Mouse (Mus musculus): ENCODE data around the gene Gm42906. TPM values are rescaled to one million over a fixed set of nuclear protein-coding genes. Genes with fewer than 3 reads are reported as not detected.

The Gm42906 gene
- polyA plus RNA-seq, 1 experiment, result not detected

GRCm38 (mm10) chr5:151286331-151286730, 141.6 kb downstream of the Gm42906 start:
- no peak overlapping the region for H3K4me3 ChIP-seq (ENCODE audit: low read depth, low read length)

GRCm38 (mm10) chr5:151279531-151279930, 148.4 kb downstream of the Gm42906 start:
- no peak overlapping the region for H3K9ac ChIP-seq (ENCODE audit: low read depth, poor library complexity, severe bottlenecking)
- H3K27ac ChIP-seq (ENCODE audit: insufficient read depth, low read length), result no peak overlapping the region
- no peak for TF ChIP-seq CTCF (IDR thresholded peaks at IDR 0.05; ENCODE audit: low read depth, low read length)
- no peak for TF ChIP-seq EP300 (IDR thresholded peaks at IDR 0.05; ENCODE audit: insufficient read depth, low read depth, low read length)
- TF ChIP-seq POLR2A (IDR thresholded peaks at IDR 0.05; ENCODE audit: insufficient read depth, low read length), result no peak
- H3K4me1 ChIP-seq (ENCODE audit: control insufficient read depth, insufficient read depth, low read length), result no peaks in the 10 kb centered on the region
- H3K36me3 ChIP-seq (ENCODE audit: control insufficient read depth, insufficient read depth, low read length, poor library complexity, severe bottlenecking), result no peaks in the 10 kb centered on the region
- H3K9me3 ChIP-seq (replicated peaks; ENCODE audit: control insufficient read depth, insufficient read depth, low read length, poor library complexity, severe bottlenecking), result no peaks in the 10 kb centered on the region
- no peak overlapping the region for H3K4me3 ChIP-seq (ENCODE audit: low read depth, low read length)
- H3K27me3 ChIP-seq (ENCODE audit: control insufficient read depth, insufficient read depth, low read length, poor library complexity, severe bottlenecking), result no peaks in the 10 kb centered on the region

More at GRCm38 (mm10) chr5:151286331-151286730, 141.6 kb downstream of the Gm42906 start:
- TF ChIP-seq EP300 (IDR thresholded peaks at IDR 0.05; ENCODE audit: insufficient read depth, low read depth, low read length) (no peak), CTCF (IDR thresholded peaks at IDR 0.05; ENCODE audit: low read depth, low read length) (no peak)
- Histone ChIP-seq H3K9me3 (replicated peaks; ENCODE audit: control insufficient read depth, insufficient read depth, low read length, poor library complexity, severe bottlenecking) (no peaks in the 10 kb centered on the region), H3K36me3 (ENCODE audit: control insufficient read depth, insufficient read depth, low read length, poor library complexity, severe bottlenecking) (no peaks in the 10 kb centered on the region), H3K4me1 (ENCODE audit: control insufficient read depth, insufficient read depth, low read length) (no peaks in the 10 kb centered on the region), H3K27ac (ENCODE audit: insufficient read depth, low read length) (no peak overlapping the region), H3K9ac (ENCODE audit: low read depth, poor library complexity, severe bottlenecking) (no peak overlapping the region), H3K27me3 (ENCODE audit: control insufficient read depth, insufficient read depth, low read length, poor library complexity, severe bottlenecking) (no peaks in the 10 kb centered on the region)

GRCm38 (mm10) chr5:151277927-151278326, 150.0 kb downstream of the Gm42906 start:
- Histone ChIP-seq H3K27ac (ENCODE audit: insufficient read depth, low read length) (no peak overlapping the region), H3K4me3 (ENCODE audit: low read depth, low read length) (no peak overlapping the region), H3K4me1 (ENCODE audit: control insufficient read depth, insufficient read depth, low read length) (no peaks in the 10 kb centered on the region), H3K36me3 (ENCODE audit: control insufficient read depth, insufficient read depth, low read length, poor library complexity, severe bottlenecking) (no peaks in the 10 kb centered on the region), H3K27me3 (ENCODE audit: control insufficient read depth, insufficient read depth, low read length, poor library complexity, severe bottlenecking) (no peaks in the 10 kb centered on the region), H3K9me3 (replicated peaks; ENCODE audit: control insufficient read depth, insufficient read depth, low read length, poor library complexity, severe bottlenecking) (no peaks in the 10 kb centered on the region), H3K9ac (ENCODE audit: low read depth, poor library complexity, severe bottlenecking) (no peak overlapping the region)
- TF ChIP-seq EP300 (IDR thresholded peaks at IDR 0.05; ENCODE audit: insufficient read depth, low read depth, low read length) (no peak), POLR2A (IDR thresholded peaks at IDR 0.05; ENCODE audit: insufficient read depth, low read length) (no peak), CTCF (IDR thresholded peaks at IDR 0.05; ENCODE audit: low read depth, low read length) (no peak)

- Histone ChIP-seq H3K36me3 (ENCODE audit: control insufficient read depth, insufficient read depth, low read length, poor library complexity, severe bottlenecking) (no peaks in the 10 kb centered on the region), H3K4me3 (ENCODE audit: low read depth, low read length) (no peak overlapping the region), H3K27ac (ENCODE audit: insufficient read depth, low read length) (no peak overlapping the region), H3K27me3 (ENCODE audit: control insufficient read depth, insufficient read depth, low read length, poor library complexity, severe bottlenecking) (no peaks in the 10 kb centered on the region), H3K9me3 (replicated peaks; ENCODE audit: control insufficient read depth, insufficient read depth, low read length, poor library complexity, severe bottlenecking) (no peaks in the 10 kb centered on the region), H3K4me1 (ENCODE audit: control insufficient read depth, insufficient read depth, low read length) (no peaks in the 10 kb centered on the region), H3K9ac (ENCODE audit: low read depth, poor library complexity, severe bottlenecking) (no peak overlapping the region)
- no peak for TF ChIP-seq CTCF (IDR thresholded peaks at IDR 0.05; ENCODE audit: low read depth, low read length)
These were observed 152.0 kb downstream of the Gm42906 start for GRCm38 (mm10) chr5:151275986-151276385.

- Histone ChIP-seq H3K27ac (ENCODE audit: insufficient read depth, low read length) (no peak overlapping the region), H3K27me3 (ENCODE audit: control insufficient read depth, insufficient read depth, low read length, poor library complexity, severe bottlenecking) (no peaks in the 10 kb centered on the region), H3K4me3 (ENCODE audit: low read depth, low read length) (no peak overlapping the region), H3K9ac (ENCODE audit: low read depth, poor library complexity, severe bottlenecking) (no peak overlapping the region), H3K4me1 (ENCODE audit: control insufficient read depth, insufficient read depth, low read length) (no peaks in the 10 kb centered on the region), H3K9me3 (replicated peaks; ENCODE audit: control insufficient read depth, insufficient read depth, low read length, poor library complexity, severe bottlenecking) (no peaks in the 10 kb centered on the region), H3K36me3 (ENCODE audit: control insufficient read depth, insufficient read depth, low read length, poor library complexity, severe bottlenecking) (no peaks in the 10 kb centered on the region)
- TF ChIP-seq EP300 (IDR thresholded peaks at IDR 0.05; ENCODE audit: insufficient read depth, low read depth, low read length) (no peak), POLR2A (IDR thresholded peaks at IDR 0.05; ENCODE audit: insufficient read depth, low read length) (no peak), CTCF (IDR thresholded peaks at IDR 0.05; ENCODE audit: low read depth, low read length) (no peak)
These were observed 153.7 kb downstream of the Gm42906 start for GRCm38 (mm10) chr5:151274265-151274664.

- Histone ChIP-seq H3K9me3 (replicated peaks; ENCODE audit: control insufficient read depth, insufficient read depth, low read length, poor library complexity, severe bottlenecking) (no peaks in the 10 kb centered on the region), H3K36me3 (ENCODE audit: control insufficient read depth, insufficient read depth, low read length, poor library complexity, severe bottlenecking) (no peaks in the 10 kb centered on the region), H3K27me3 (ENCODE audit: control insufficient read depth, insufficient read depth, low read length, poor library complexity, severe bottlenecking) (no peaks in the 10 kb centered on the region), H3K4me1 (ENCODE audit: control insufficient read depth, insufficient read depth, low read length) (no peaks in the 10 kb centered on the region), H3K4me3 (ENCODE audit: low read depth, low read length) (no peak overlapping the region), H3K9ac (ENCODE audit: low read depth, poor library complexity, severe bottlenecking) (no peak overlapping the region), H3K27ac (ENCODE audit: insufficient read depth, low read length) (no peak overlapping the region)
- TF ChIP-seq CTCF (IDR thresholded peaks at IDR 0.05; ENCODE audit: low read depth, low read length) (no peak), EP300 (IDR thresholded peaks at IDR 0.05; ENCODE audit: insufficient read depth, low read depth, low read length) (no peak), POLR2A (IDR thresholded peaks at IDR 0.05; ENCODE audit: insufficient read depth, low read length) (no peak)
These were observed 157.1 kb downstream of the Gm42906 start for GRCm38 (mm10) chr5:151270815-151271214.
